Mouse (Mus musculus): ENCODE measurements around the gene Ak8.
A peak's percentile ranks its signal among the peaks of the same experiment; 100 is the strongest.

Gene Ak8

DNA sequence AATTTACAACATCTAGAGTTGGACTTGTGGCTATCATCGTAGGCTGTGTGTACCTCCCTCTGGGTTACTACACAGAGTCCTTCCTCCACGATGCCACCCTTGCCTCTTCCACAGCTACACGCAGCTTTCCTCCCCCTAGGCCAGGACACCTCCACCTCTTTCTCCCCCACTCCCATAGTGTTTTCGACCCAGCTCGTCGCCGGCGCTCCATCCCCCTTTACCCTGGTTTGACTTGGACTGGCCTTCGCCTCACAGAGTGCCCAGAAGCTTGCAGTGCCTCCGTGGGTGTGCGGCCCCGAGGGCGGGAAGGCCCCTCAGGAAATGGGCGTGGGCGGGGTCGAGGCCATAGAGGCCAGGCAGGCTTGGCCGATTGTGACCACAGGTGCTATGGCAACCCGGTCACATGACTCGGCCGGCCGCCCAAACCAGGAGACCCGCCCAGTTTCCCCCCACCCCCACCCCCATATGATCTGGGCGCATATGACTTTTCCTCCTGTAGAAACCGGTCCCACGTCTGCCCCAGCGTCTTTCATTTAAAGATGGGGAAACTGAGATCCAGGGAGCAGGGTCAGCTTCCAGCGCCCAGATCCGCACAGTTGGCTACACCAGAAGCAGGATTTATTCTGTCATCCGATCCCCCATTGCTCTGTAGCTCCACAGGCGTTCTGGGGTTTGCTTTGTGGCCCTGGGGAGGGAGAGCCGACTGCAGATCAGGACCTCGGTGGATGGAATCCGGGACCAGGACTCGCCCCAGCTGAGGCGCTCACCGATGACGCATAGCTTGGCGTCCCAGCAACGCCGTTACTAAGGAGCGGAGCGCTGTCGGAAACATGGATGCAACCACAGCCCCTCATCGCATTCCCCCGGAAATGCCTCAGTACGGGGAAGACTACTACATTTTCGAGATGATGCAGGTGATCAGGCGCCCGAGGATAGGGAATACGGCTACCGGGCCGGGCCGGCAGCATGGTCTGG is at the start of gene Ak8, which contains the start of gene Spaca9:
Ak8 (plus strand) TSS at position 804 of the 975 bp plus-strand sequence.
Spaca9 (minus strand) TSS at position 367 of the 975 bp plus-strand sequence.
- peak; percentile 83 for DNase-seq

DNA sequence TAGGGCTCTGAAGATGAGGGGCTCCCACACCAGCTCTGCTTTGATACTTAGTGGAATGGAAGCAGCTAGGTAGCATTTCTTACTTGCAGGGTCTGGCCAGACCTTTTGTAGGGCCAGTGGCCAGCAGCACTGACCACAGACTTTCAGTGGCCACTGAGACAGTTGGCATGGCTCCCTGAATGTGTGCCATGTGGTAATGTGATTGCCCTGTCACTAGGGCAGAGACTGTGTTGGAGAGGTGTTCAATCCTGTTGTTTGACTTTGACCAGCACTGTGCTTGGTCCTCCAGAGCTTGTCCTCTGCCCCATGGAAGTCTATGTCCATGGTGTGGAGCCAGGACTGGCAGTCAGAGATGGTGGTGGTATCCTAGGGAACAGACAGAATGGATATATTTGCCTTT is 49.4 kb upstream of the Ak8 start:
- no peak for DNase-seq

DNA sequence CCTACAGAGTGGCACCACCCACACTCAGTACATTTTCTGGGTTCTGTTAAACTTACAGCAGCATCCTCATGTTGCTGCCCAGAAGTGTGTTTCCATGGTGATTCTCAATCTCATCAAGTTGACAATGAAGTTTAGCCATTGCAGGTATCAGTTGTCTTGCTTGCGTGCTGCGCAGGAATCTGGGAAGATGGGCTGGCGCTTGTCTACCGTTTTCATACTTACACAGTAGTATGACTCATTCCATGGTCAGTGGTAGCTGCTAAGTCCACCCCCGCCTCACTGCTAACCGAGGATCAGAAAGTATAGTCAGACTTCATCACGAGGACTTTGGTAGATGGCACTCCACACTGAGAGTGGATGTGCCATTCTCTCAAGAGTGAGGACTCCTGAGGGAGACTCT is 46.6 kb upstream of the Ak8 start:
- DNase-seq = no peak

DNA sequence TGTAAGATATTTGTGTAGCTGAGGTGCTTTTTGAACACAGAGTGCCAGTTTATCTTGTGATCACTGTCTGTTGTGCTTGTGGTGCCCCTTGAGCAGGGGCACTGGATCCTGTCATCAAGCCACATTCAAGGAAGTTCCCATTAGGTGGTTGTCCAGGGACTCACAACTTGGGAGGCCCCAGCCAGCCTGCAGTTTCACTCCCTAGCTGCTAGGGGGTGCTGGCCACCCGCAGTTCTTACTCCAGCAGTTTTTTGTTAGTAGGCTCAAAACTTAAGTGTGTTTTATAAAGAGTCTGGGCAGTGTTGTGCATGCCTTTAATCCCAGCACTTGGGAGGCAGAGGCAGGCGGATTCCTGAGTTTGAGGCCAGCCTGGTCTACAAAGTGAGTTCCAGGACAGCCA is 45.7 kb upstream of the Ak8 start:
- DNase-seq = peak; percentile 12

- peak; percentile 15 for DNase-seq
Observed at GRCm38 (mm10) chr2:28656216-28656615, 43.7 kb upstream of the Ak8 start.

DNA sequence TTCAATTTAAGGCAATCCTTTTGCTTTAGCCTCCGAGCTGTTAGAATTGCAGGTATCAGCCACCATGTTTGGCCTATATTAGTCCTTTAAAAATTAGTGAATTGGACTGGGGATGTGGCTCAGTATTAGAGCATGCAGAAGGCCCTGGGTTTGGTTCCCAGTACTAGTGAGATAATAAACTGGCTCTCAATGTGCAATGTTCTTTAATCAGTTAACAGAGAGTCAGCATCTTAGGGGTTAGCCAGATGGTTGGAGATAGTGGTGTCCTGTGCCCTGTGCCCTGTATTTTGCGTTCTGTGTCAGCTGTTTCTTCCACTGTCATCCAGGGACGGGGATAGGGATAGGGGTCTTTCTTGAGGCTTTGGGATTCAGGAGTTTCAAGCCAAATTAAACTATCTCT is 37.1 kb upstream of the Ak8 start:
- no peak for DNase-seq

GRCm38 (mm10) chr2:28665818-28666217 is 34.1 kb upstream of the Ak8 start:
- no peak for DNase-seq

DNA sequence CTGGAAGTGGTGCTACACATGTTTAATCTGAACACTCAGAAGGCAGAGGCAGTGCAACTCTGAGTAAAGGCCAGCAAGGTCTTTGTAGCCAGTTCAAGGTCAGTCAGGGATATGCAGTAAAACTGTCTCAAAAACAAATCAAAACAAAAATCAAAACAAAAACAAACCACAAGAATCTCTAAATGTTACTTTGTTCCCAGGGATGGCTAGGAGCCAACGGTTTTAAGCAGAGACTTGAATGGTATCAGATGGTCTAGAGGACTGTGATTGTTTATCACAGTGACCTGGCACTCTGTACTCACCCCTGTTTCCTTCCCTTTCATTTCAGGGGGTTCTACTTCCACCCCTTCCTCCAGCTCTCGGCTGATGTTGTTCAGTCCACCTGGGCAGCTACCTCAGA is 28.5 kb upstream of the Ak8 start:
- no peak for DNase-seq

DNA sequence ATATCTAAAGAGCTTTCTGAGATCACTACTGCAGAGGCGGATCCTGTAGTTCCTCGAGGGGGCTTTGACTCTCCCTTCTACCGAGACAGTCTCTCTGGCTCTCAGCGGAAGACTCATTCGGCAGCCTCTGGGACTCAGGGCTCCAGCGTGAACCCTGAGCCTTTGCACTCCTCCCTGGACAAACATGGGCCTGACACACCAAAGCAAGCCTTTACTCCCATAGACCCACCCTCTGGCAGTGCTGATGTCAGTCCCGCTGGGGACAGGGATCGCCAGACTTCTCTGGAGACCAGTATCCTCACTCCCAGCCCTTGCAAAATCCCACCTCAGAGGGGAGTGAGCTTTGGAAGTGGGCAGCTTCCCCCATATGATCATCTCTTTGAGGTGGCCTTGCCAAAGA is 24.0 kb upstream of the Ak8 start:
- DNase-seq = no peak

DNA sequence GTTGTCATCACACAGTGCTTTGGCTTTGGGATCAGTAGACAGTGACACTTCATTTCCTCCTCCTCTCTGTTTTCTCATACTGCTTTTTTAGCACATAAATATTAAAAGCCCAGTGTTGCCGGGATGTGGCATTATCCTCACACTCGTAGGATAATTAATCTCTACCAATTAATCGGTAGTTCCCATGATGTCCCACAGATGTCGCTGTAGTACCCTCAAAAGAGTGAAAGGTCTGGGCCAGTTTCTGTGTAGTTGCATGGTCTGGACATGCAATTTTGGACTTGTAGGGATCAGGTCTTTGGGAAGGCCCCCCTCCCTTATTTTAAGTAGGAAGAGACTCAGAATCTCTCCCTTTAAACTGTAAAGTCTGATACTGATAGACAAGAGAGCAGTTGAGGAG is 19.3 kb upstream of the Ak8 start:
- DNase-seq = peak; percentile 40

DNA sequence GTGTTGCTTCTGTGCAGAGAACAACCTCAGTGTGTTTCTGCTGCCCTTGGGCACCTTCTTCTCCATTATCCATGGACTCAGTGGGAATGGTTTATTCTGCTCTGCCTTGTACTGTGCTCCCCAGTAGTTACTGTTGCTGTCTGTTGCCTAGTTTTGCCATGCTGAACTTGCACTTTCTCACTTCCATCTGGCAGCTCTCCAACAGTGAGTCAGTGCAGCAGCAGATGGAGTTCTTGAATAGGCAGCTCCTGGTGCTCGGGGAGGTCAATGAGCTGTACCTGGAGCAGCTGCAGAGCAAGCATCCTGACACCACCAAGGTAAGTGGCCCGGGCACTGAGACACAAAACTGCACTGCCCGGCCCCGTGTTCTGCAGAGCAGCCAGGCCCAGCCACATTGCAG is 18.2 kb upstream of the Ak8 start:
- DNase-seq = peak; percentile 34

DNA sequence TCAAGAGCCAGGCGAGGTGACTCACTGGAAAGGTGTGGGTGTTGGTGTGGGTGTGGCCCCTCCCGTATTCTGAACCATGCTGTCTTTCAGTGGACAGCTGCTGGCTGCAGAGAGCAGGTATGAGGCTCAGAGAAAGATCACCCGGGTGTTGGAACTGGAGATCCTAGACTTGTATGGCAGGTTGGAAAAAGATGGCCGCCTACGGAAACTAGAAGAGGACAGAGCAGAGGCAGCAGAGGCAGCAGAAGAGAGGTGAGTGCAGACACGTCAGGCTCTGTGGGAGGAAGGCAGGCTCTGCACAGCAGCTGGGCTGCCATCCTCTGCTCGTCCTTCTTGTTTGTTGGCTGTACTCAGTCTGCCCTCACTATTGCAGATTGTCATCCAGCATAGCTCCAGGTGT is 14.1 kb upstream of the Ak8 start:
- DNase-seq = no peak

GRCm38 (mm10) chr2:28688431-28688830 is 11.5 kb upstream of the Ak8 start:
- DNase-seq = peak; percentile 45

DNA sequence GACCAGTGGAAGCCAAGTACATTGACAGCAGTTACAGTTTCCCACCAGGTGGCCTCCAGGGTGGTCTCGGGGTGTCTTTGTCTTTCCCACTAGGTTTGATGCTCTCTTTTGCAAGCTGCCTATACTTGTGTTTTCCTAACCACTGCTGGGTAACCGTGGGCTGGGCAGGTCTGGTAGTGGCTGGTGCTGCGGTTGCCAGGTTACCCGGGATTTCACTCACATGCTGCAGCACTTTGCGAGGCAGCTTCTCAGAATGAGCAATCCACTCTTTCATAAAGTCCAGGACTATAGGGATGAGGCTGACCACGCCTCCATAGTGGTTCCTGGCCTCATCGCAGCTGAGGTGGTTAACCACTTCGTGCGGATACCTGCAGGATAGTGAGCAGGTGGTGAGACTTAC is 7.3 kb upstream of the Ak8 start:
- DNase-seq = no peak

GRCm38 (mm10) chr2:28698566-28698965 is 1.4 kb upstream of the Ak8 start:
- no peak for DNase-seq

GRCm38 (mm10) chr2:28701646-28702262 is 1.8 kb downstream of the Ak8 start:
- DNase-seq = no peak

- DNase-seq = no peak
Observed at GRCm38 (mm10) chr2:28706106-28706636, 6.2 kb downstream of the Ak8 start.

GRCm38 (mm10) chr2:28706787-28707186 is 6.8 kb downstream of the Ak8 start:
- DNase-seq = no peak

- no peak for DNase-seq
Observed at GRCm38 (mm10) chr2:28713036-28713435, 13.1 kb downstream of the Ak8 start.

- DNase-seq = no peak
Observed at GRCm38 (mm10) chr2:28722419-28722818, 22.5 kb downstream of the Ak8 start.

DNA sequence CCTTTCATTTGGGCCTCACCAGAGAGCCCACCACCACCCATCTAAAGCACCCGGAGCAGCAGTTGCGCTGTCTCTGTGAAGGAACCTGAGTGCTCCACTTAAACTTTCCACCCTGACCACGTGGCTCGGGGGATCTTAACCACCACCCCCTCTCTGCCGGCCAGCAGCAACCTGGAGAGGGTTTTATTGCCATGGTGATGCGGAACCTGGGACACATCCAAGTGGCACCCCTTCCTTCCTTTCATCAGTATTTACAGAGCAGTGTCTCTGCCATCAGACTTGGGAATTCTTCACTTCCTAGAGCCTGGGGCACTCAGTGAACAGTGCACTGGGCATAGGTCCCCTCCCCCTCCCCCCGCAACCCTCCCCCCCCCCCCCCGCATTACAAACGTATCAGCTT is 23.9 kb downstream of the Ak8 start:
- peak; percentile 10 for DNase-seq

GRCm38 (mm10) chr2:28727786-28728404 is 27.9 kb downstream of the Ak8 start:
- no peak for DNase-seq

- no peak for DNase-seq
Observed at GRCm38 (mm10) chr2:28730676-28731075, 30.7 kb downstream of the Ak8 start.

All from lung, postnatal 14 days (tissue).